Mouse (Mus musculus) heart, adult 18-20 months (tissue): ENCODE results near the gene Adgrl3. TPM values are rescaled to one million over a fixed set of nuclear protein-coding genes. Genes with fewer than 3 reads are reported as not detected.
"Not testable (repeated sequence)": the region's sequence is repeated elsewhere in the genome, so short reads cannot be mapped to it uniquely, and the experiment has no call there.

Experiments
- DNase-seq, 2 experiments: peaks; one replicate each; pipeline ENCODE4 v3.0.0; 2021 to 2022; ENCODE audit warnings: mixed read lengths in 1 of 2
- total RNA-seq, 2 experiments: library from RNA; stranded (reverse); gene quantifications; 2 replicates each; pipeline ENCODE4 v1.2.3; 2021

Gene Adgrl3
- total RNA-seq, 2 experiments from 2014 or later: 3.4 to 4.0 TPM

GRCm38 (mm10) chr5:81375992-81376391, 356.1 kb downstream of the Adgrl3 start:
- no peak for DNase-seq

- no peak for DNase-seq
These were observed 385.7 kb downstream of the Adgrl3 start for GRCm38 (mm10) chr5:81405582-81406143.

- no peak for DNase-seq
These were observed 397.4 kb downstream of the Adgrl3 start for GRCm38 (mm10) chr5:81417326-81417725.

GRCm38 (mm10) chr5:81427393-81427792, 407.5 kb downstream of the Adgrl3 start:
- no peak for DNase-seq

- no peak for DNase-seq
These were observed 416.4 kb downstream of the Adgrl3 start for GRCm38 (mm10) chr5:81436375-81436774.

GRCm38 (mm10) chr5:81442150-81442549, 422.2 kb downstream of the Adgrl3 start:
- no peak for DNase-seq

GRCm38 (mm10) chr5:81465971-81466370, 446.0 kb downstream of the Adgrl3 start:
- DNase-seq: no peak

- DNase-seq: peak; percentile 18 to 24
These were observed 454.7 kb downstream of the Adgrl3 start for GRCm38 (mm10) chr5:81474681-81475080.

GRCm38 (mm10) chr5:81475406-81475805, 455.5 kb downstream of the Adgrl3 start:
- DNase-seq: no peak

- DNase-seq: no peak
These were observed 456.2 kb downstream of the Adgrl3 start for GRCm38 (mm10) chr5:81475971-81476606.

GRCm38 (mm10) chr5:81480911-81481310, 461.0 kb downstream of the Adgrl3 start:
- no peak for DNase-seq

GRCm38 (mm10) chr5:81483890-81484289, 464.0 kb downstream of the Adgrl3 start:
- no peak for DNase-seq

- no peak for DNase-seq
These were observed 481.1 kb downstream of the Adgrl3 start for GRCm38 (mm10) chr5:81501076-81501475.

- peak in 1 of 2 experiments; percentile 5 for DNase-seq
These were observed 499.0 kb downstream of the Adgrl3 start for GRCm38 (mm10) chr5:81518720-81519496.

GRCm38 (mm10) chr5:81519497-81520382, 499.8 kb downstream of the Adgrl3 start:
- peak; percentile 64 to 65 for DNase-seq

- peak; percentile 8 to 10 for DNase-seq
These were observed 502.8 kb downstream of the Adgrl3 start for GRCm38 (mm10) chr5:81522760-81523159.

- DNase-seq: no peak
These were observed 504.6 kb downstream of the Adgrl3 start for GRCm38 (mm10) chr5:81524532-81524961.

GRCm38 (mm10) chr5:81525326-81525725, 505.4 kb downstream of the Adgrl3 start:
- DNase-seq: no peak

- peak; percentile 3 to 4 for DNase-seq
These were observed 511.7 kb downstream of the Adgrl3 start for GRCm38 (mm10) chr5:81531639-81532038.

- DNase-seq: no peak
These were observed 530.3 kb downstream of the Adgrl3 start for GRCm38 (mm10) chr5:81550211-81550610.

- not testable (repeated sequence) for DNase-seq
These were observed 535.2 kb downstream of the Adgrl3 start for GRCm38 (mm10) chr5:81555149-81555548.

- no peak for DNase-seq
These were observed 536.1 kb downstream of the Adgrl3 start for GRCm38 (mm10) chr5:81556008-81556407.
